Mouse (Mus musculus) forebrain, embryonic 14.5 days (tissue): ENCODE data around the gene 4933415A04Rik. TPM values are rescaled to one million over a fixed set of nuclear protein-coding genes. Genes with fewer than 3 reads are reported as not detected.
A peak's percentile ranks its signal among the peaks of the same experiment; 100 is the strongest.

Source experiments
- ATAC-seq: fragments of 200-750 bp; cut with Nextera tagmentation; 2 replicates; pipeline ENCODE4 v1.8.0; 2017; ENCODE audit warnings: mild to moderate bottlenecking, moderate library complexity
- DNase-seq: peaks from one replicate; pipeline ENCODE4 v3.0.0-alpha.2; 2015; ENCODE audit warnings: low spot score
- H3K27ac ChIP-seq: fragments of 300-500 bp; sonication (generic); 2 replicates; pipeline ENCODE4 v1.5.1; 2014; ENCODE audit warnings: low read depth, mild to moderate bottlenecking, control low read depth, low read length, moderate library complexity
- H3K27me3 ChIP-seq: fragments of 300-500 bp; sonication (generic); replicated peaks from 2 replicates; pipeline ENCODE4 v1.6.1; 2014; ENCODE audit warnings: low read length, control low read depth, mixed read lengths; ENCODE audit not compliant: control insufficient read depth, insufficient read depth
- H3K36me3 ChIP-seq: fragments of 300-500 bp; sonication (generic); 2 replicates; pipeline ENCODE4 v1.6.1; 2014; ENCODE audit warnings: low read length, control low read depth; ENCODE audit not compliant: control insufficient read depth, insufficient read depth
- H3K4me1 ChIP-seq: fragments of 300-500 bp; sonication (generic); 2 replicates; pipeline ENCODE4 v1.6.1; 2014; ENCODE audit warnings: antibody characterized with exemption, low read length, control low read depth; ENCODE audit not compliant: control insufficient read depth, insufficient read depth
- H3K4me2 ChIP-seq: fragments of 300-500 bp; sonication (generic); 2 replicates; pipeline ENCODE4 v1.6.1; 2014; ENCODE audit warnings: mild to moderate bottlenecking, control low read depth, low read length
- H3K4me3 ChIP-seq: fragments of 300-500 bp; sonication (generic); 2 replicates; pipeline ENCODE4 v1.5.1; 2014; ENCODE audit warnings: low read depth, low read length, control low read depth
- H3K9ac ChIP-seq: fragments of 300-500 bp; sonication (generic); 2 replicates; pipeline ENCODE4 v1.6.1; 2014; ENCODE audit warnings: mild to moderate bottlenecking, low read length, control low read depth, moderate library complexity
- H3K9me3 ChIP-seq: fragments of 300-500 bp; sonication (generic); replicated peaks from 2 replicates; pipeline ENCODE4 v1.6.1; 2016; ENCODE audit warnings: low read length, control low read depth, mixed read lengths; ENCODE audit not compliant: control insufficient read depth
- WGBS: fragments of 180-500 bp; shearing (Covaris S2); extraction: QIAGEN DNeasy Blood & Tissue Kit; methylation state at CpG from one replicate; pipeline ENCODE4 v1.1.7; 2014; 5-methylcytosine and 5-hydroxymethylcytosine counted together
- polyA plus RNA-seq: library from polyadenylated mRNA; unstranded; fragments of >200 nt; fragmentation: Nextera tagmentation; extraction: Ambion mirVana; gene quantifications from 2 replicates; pipeline ENCODE4 v1.2.1, GENCODE M21; 2014

The 4933415A04Rik gene
- polyA plus RNA-seq, 1 experiment from 2014 or later = 1.2 TPM

DNA sequence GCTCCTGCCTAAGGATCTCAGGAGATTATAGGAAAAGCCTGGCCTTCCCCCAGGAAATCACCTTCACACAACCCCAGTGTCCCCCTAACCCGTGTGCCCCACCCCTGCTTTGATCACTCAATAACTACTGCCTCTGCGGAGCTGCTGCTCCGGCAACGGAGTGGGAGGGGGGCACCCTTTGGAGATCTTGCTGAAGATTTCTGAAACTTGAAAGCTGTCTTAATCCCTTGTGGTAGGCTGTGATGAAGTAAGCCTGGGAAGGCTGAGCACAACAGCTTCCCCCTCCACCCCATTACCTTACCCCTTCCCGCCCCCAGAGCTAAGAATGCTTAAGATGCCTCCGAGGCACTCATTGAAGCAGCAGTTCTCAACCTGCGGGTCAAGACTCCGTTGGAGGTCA lies 21.0 kb upstream of the 4933415A04Rik start:
- H3K4me3 ChIP-seq = no peak overlapping the region
- WGBS = 6% methylated on average over 8 of the region's 8 CpGs
- H3K27ac ChIP-seq = no peak overlapping the region
- ATAC-seq = no peak; the same call in 1 of the 2 replicates
- no peaks in the 10 kb centered on the region for H3K36me3 ChIP-seq
- H3K4me1 ChIP-seq = peaks cover 13% of the 10 kb centered on the region
- H3K9me3 ChIP-seq = no peaks in the 10 kb centered on the region
- DNase-seq = no peak
- H3K4me2 ChIP-seq = no peak overlapping the region
- no peak overlapping the region for H3K9ac ChIP-seq
- no peaks in the 10 kb centered on the region for H3K27me3 ChIP-seq

GRCm38 (mm10) chr11:43566696-43567095 lies 20.1 kb upstream of the 4933415A04Rik start:
- no peaks in the 10 kb centered on the region for H3K9me3 ChIP-seq
- H3K27me3 ChIP-seq = no peaks in the 10 kb centered on the region
- H3K27ac ChIP-seq = no peak overlapping the region
- WGBS = 63% methylated on average over 5 of the region's 5 CpGs
- DNase-seq (no peak), ATAC-seq (no peak)
- H3K4me1 ChIP-seq = peaks cover 13% of the 10 kb centered on the region
- H3K4me2 ChIP-seq = no peak overlapping the region
- H3K9ac ChIP-seq = no peak overlapping the region
- no peak overlapping the region for H3K4me3 ChIP-seq
- no peaks in the 10 kb centered on the region for H3K36me3 ChIP-seq

DNA sequence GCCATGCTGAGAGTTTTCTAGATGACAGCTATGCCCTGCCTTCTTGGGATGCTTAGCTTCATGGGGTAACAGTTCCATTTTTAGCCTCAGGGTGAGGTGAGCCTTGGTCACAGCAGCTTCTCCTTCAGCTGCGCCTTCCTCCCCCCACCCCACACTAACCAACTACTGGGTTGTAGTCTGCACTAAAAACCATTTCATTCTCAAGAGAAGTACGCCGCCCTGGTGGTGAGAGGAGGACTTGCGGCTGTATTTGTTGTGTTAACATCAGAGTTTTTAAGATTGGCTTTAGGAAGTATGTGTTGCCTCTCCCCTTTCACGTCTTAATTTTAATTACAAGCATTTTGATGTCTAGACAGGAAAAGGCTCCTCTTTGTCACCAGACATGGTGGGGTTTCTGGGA lies 18.6 kb upstream of the 4933415A04Rik start:
- DNase-seq = no peak
- no peak overlapping the region for H3K9ac ChIP-seq

DNA sequence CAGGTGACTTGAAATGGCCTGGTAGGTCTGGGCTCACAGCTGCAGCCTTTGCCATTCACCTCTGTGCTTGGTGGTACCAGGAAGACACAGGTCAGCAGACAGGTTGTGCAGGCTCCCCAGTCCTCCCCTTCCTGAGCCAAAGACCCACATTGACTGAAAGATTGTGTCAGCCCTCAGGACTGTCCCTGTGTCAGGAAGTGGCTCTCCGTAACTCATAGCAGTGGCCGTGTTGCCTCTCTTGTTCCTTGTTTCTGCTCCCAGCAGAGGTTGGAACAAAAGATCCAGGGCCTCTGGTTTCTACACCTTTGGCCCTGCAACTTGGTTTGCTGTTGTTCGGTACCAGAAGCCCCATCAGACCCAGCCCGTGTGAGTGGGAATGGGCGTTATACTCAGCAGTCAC lies 17.7 kb upstream of the 4933415A04Rik start:
- 65% methylated on average over 5 of the region's 5 CpGs for WGBS
- ATAC-seq = no peak
- Histone ChIP-seq H3K4me2 (no peak overlapping the region), H3K4me3 (no peak overlapping the region), H3K27ac (peak overlapping the region; percentile 39; the same call in 1 of the 2 replicates), H3K9ac (no peak overlapping the region), H3K27me3 (no peaks in the 10 kb centered on the region), H3K4me1 (peaks cover 6% of the 10 kb centered on the region), H3K9me3 (no peaks in the 10 kb centered on the region), H3K36me3 (no peaks in the 10 kb centered on the region)
- DNase-seq = no peak

More for the DNA sequence above, 18.6 kb upstream of the 4933415A04Rik start:
- H3K27me3 ChIP-seq = no peaks in the 10 kb centered on the region
- H3K27ac ChIP-seq = no peak overlapping the region
- no peak for ATAC-seq
- H3K9me3 ChIP-seq = no peaks in the 10 kb centered on the region
- H3K4me1 ChIP-seq = peaks cover 13% of the 10 kb centered on the region
- H3K4me2 ChIP-seq = no peak overlapping the region
- 65% methylated on average over 5 of the region's 5 CpGs for WGBS
- H3K4me3 ChIP-seq = no peak overlapping the region
- H3K36me3 ChIP-seq = no peaks in the 10 kb centered on the region

DNA sequence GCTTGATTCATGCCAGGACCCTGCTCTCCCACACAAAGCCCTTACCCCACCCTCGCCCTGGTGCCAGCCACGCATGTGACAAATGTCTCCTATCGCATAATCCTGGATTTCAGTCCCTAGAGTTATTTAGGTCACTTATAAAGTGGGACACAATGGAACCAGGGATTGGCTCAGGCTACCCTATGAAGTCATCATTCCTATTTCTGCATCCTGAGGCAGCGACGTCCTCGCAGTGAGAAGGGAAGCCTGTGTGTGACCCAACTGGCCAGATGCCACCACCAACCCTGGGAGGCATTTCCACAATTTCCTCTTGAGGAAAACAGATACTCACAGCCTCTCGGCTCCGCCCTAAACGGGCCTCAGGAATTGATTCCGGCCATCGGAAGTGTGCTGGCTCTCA lies 17.2 kb upstream of the 4933415A04Rik start:
- no peaks in the 10 kb centered on the region for H3K27me3 ChIP-seq
- H3K4me1 ChIP-seq = peaks cover 5% of the 10 kb centered on the region; the same call in 1 of the 2 replicates
- 60% methylated on average over 11 of the region's 11 CpGs for WGBS
- no peak overlapping the region for H3K4me3 ChIP-seq
- no peak overlapping the region for H3K9ac ChIP-seq
- DNase-seq (peak; percentile 55), ATAC-seq (peak; percentile 58; the same call in 1 of the 2 replicates)
- H3K9me3 ChIP-seq = no peaks in the 10 kb centered on the region
- peak overlapping the region; percentile 39; the same call in 1 of the 2 replicates for H3K27ac ChIP-seq
- no peaks in the 10 kb centered on the region for H3K36me3 ChIP-seq
- H3K4me2 ChIP-seq = no peak overlapping the region

- Histone ChIP-seq H3K27me3 (no peaks in the 10 kb centered on the region), H3K9me3 (no peaks in the 10 kb centered on the region), H3K4me2 (0 out of 2 replicates have a peak overlapping the region, but pooled peaks have one; percentile 18), H3K36me3 (peaks cover 5% of the 10 kb centered on the region; the same call in 1 of the 2 replicates), H3K9ac (peak overlapping the region; percentile 17; the same call in 1 of the 2 replicates), H3K4me3 (no peak overlapping the region), H3K4me1 (peaks cover 11% of the 10 kb centered on the region), H3K27ac (peak overlapping the region; percentile 45)
- 12% methylated on average over 3 of the region's 3 CpGs for WGBS
- DNase-seq (no peak), ATAC-seq (no peak)
These were observed 11.8 kb upstream of the 4933415A04Rik start for GRCm38 (mm10) chr11:43575061-43575375.

GRCm38 (mm10) chr11:43575376-43576151 lies 11.3 kb upstream of the 4933415A04Rik start:
- Histone ChIP-seq H3K4me2 (peak overlapping the region; percentile 18; the same call in 1 of the 2 replicates), H3K4me3 (no peak overlapping the region), H3K9me3 (no peaks in the 10 kb centered on the region), H3K4me1 (peaks cover 11% of the 10 kb centered on the region), H3K27me3 (no peaks in the 10 kb centered on the region), H3K27ac (peak overlapping the region; percentile 45), H3K36me3 (peaks cover 5% of the 10 kb centered on the region; the same call in 1 of the 2 replicates), H3K9ac (peak overlapping the region; percentile 17; the same call in 1 of the 2 replicates)
- ATAC-seq = peak; percentile 90
- WGBS = 3% methylated on average over 9 of the region's 9 CpGs
- peak; percentile 69 for DNase-seq

DNA sequence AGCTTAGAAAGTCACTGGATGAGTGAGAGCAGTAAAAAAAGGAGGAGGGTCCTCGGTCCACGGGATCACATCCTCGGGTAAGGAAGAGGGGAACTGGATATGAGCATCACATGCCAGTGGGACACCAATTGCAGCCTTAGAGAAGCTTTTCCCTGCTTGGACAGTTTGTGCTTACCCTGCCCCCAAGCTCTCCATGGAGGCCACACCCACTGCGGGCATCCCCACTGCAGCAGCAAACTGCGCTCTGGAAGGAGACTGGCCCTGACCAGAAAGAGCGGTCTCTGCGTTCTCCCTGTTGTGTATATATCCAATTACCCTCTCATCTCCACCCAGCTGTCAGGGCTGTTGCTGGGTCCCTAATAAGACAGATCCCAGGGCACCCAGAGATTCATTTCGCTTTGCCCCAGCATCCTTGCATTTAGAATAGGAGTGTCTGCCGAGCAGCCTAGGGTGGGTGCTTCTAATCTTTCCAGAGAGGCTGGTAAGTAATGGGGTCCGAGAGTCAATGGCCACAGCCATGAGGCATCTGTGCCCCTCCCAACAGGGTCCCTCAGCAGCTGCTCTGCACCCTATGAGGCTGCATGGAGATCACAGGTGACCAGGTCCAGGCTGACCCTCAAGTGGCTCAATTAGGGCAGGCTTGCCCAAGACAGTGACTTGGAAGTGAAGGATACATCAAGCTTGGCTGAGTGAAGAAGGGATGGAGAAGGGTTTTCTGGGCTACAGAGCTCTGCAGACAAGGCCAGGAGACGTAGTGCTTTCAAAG lies 8.9 kb upstream of the 4933415A04Rik start:
- ATAC-seq = no peak
- peaks cover 11% of the 10 kb centered on the region for H3K4me1 ChIP-seq

More for the DNA sequence above, 8.9 kb upstream of the 4933415A04Rik start:
- H3K4me3 ChIP-seq = no peak overlapping the region
- 47% methylated on average over 11 of the region's 11 CpGs for WGBS
- H3K27me3 ChIP-seq = no peaks in the 10 kb centered on the region
- no peak overlapping the region for H3K9ac ChIP-seq
- DNase-seq = no peak
- no peak overlapping the region for H3K27ac ChIP-seq
- H3K36me3 ChIP-seq = peaks cover 5% of the 10 kb centered on the region; the same call in 1 of the 2 replicates
- H3K9me3 ChIP-seq = no peaks in the 10 kb centered on the region
- H3K4me2 ChIP-seq = no peak overlapping the region
